8 mouse cellular contexts compared by ENCODE assay signal in genomic region chr19:22930368-22930834, GRCm38 (mm10).
DNase-seq lines count a peak whose midpoint lies in the region; ATAC-seq lines count a peak whose summit lies in the region.

No protein-coding gene starts in this region.

- no peaks in the 10 kb centered on the region for H3K27me3 ChIP-seq in embryonic facial prominence, embryonic 14.5 days (replicated peaks; ENCODE audit: control insufficient read depth, insufficient read depth, low read length)
- no peaks in the 10 kb centered on the region for H3K27me3 ChIP-seq in embryonic facial prominence, embryonic 10.5 days (replicated peaks; ENCODE audit: low read depth, poor library complexity, severe bottlenecking)

- H3K4me2 ChIP-seq in embryonic facial prominence, embryonic 14.5 days (ENCODE audit: low read depth, low read length), result no peak overlapping the region

- H3K36me3 ChIP-seq in embryonic facial prominence, embryonic 14.5 days (ENCODE audit: control insufficient read depth, insufficient read depth, low read length), result no peaks in the 10 kb centered on the region
- no peaks in the 10 kb centered on the region for H3K36me3 ChIP-seq in embryonic facial prominence, embryonic 10.5 days (replicated peaks)

- H3K9ac ChIP-seq in embryonic facial prominence, embryonic 14.5 days (ENCODE audit: low read depth, low read length), result no peak overlapping the region

- WGBS in embryonic facial prominence, embryonic 14.5 days, result 62% methylated on average over 7 of the region's 7 CpGs
- WGBS in embryonic facial prominence, embryonic 10.5 days, result 89% methylated on average over 7 of the region's 7 CpGs

- no peak overlapping the region for H3K27ac ChIP-seq in embryonic facial prominence, embryonic 14.5 days (replicated peaks; ENCODE audit: low read depth, low read length)
- no peak overlapping the region for H3K27ac ChIP-seq in embryonic facial prominence, embryonic 10.5 days (replicated peaks)

- H3K4me3 ChIP-seq in embryonic facial prominence, embryonic 14.5 days (ENCODE audit: low read depth, low read length), result no peak overlapping the region
- no peak overlapping the region for H3K4me3 ChIP-seq in embryonic facial prominence, embryonic 10.5 days

- H3K4me1 ChIP-seq in embryonic facial prominence, embryonic 14.5 days (ENCODE audit: control insufficient read depth, insufficient read depth, low read length), result 0 out of 2 replicates have a peak, but pooled peaks cover 7% of the 10 kb centered on the region
- no peaks in the 10 kb centered on the region for H3K4me1 ChIP-seq in embryonic facial prominence, embryonic 10.5 days

- ATAC-seq in embryonic facial prominence, embryonic 14.5 days (ENCODE audit: low read depth), result 0 out of 2 replicates have a peak, but pooled peaks have one; percentile 15

- peak; percentile 43 for DNase-seq in embryonic facial prominence, embryonic 14.5 days (ENCODE audit: low spot score)
- no peak for DNase-seq in embryonic facial prominence, embryonic 10.5 days (ENCODE audit: low spot score)
- DNase-seq in right cerebral cortex, adult 2 months (ENCODE audit: low spot score in 2 of 2), result peak; percentile 39 to 55
- no peak for DNase-seq in right cerebral cortex, adult 18-20 months
- peak; percentile 66 for DNase-seq in gastrocnemius, postnatal 25 days
- peak; percentile 68 to 78 for DNase-seq in kidney, postnatal 4 days
- peak; percentile 60 for DNase-seq in right cerebral cortex, postnatal 4 days
- no peak for DNase-seq in T-cell, adult 2 months (ENCODE audit: low spot score)

- no peaks in the 10 kb centered on the region for H3K9me3 ChIP-seq in embryonic facial prominence, embryonic 14.5 days (ENCODE audit: control insufficient read depth, low read length)
- no peaks in the 10 kb centered on the region for H3K9me3 ChIP-seq in embryonic facial prominence, embryonic 10.5 days

Comparison
In these comparisons a context has a peak if more than half of its experiments do, and no peak if none do; other contexts are left out.
1. DNase-seq: peak in embryonic facial prominence, embryonic 14.5 days (single experiment), right cerebral cortex, adult 2 months (2 of 2), gastrocnemius, postnatal 25 days (single experiment), kidney, postnatal 4 days (2 of 2) and right cerebral cortex, postnatal 4 days (single experiment); none in embryonic facial prominence, embryonic 10.5 days (single experiment), right cerebral cortex, adult 18-20 months (single experiment) and T-cell, adult 2 months (single experiment).